Mouse (Mus musculus) heart, embryonic 10.5 days (tissue): Measurements from ENCODE around the gene Olfr615. TPM values are rescaled to one million over a fixed set of nuclear protein-coding genes. Genes with fewer than 3 reads are reported as not detected.

ENCODE experiments used
- microRNA-seq: library from miRNA; unstranded; fragments of <30 nt; microRNA quantifications from one replicate; pipeline ENCODE4, GENCODE M21; 2017
- polyA plus RNA-seq: library from polyadenylated mRNA; unstranded; fragments of >200 nt; fragmentation: Nextera tagmentation; extraction: Ambion mirVana; gene quantifications from 2 replicates; pipeline ENCODE4 v1.2.1, GENCODE M21; 2016

Olfr615 gene
- polyA plus RNA-seq, 1 experiment from 2014 or later: not detected

Small RNA genes lying within 50 kb of the gene (microRNA-seq; reads per million reads assigned to microRNA genes)
- gene Gm26506: not detected

Other genes starting within 250 kb of the Olfr615 start
- gene Olfr597, start 239.8 kb upstream of the Olfr615 start, polyA plus RNA-seq: not detected in 2 replicates
- gene Olfr598, start 232.5 kb upstream of the Olfr615 start, polyA plus RNA-seq: not detected in 2 replicates
- gene Olfr599, start 220.2 kb upstream of the Olfr615 start, polyA plus RNA-seq: not detected in 2 replicates
- gene Olfr600, start 206.4 kb upstream of the Olfr615 start, polyA plus RNA-seq: not detected in 2 replicates
- gene Olfr601, start 193.4 kb upstream of the Olfr615 start, polyA plus RNA-seq: not detected in 2 replicates
- gene Olfr603, start 169.9 kb upstream of the Olfr615 start, polyA plus RNA-seq: not detected in 2 replicates
- gene Usp17lc, start 141.0 kb upstream of the Olfr615 start, polyA plus RNA-seq: not detected in 2 replicates
- not detected in 2 replicates for gene Olfr605, start 110.6 kb upstream of the Olfr615 start, polyA plus RNA-seq
- not detected in 2 replicates for gene Olfr606, start 107.0 kb upstream of the Olfr615 start, polyA plus RNA-seq
- gene Olfr607, start 91.9 kb upstream of the Olfr615 start, polyA plus RNA-seq: not detected in 2 replicates
- gene Olfr608, start 86.2 kb upstream of the Olfr615 start, polyA plus RNA-seq: 0.14 TPM in 1 of 2 replicates, not detected in the other
- not detected in 2 replicates for gene Olfr609, start 58.0 kb upstream of the Olfr615 start, polyA plus RNA-seq
- not detected in 2 replicates for gene Olfr610, start 44.0 kb upstream of the Olfr615 start, polyA plus RNA-seq
- gene Olfr611, start 35.2 kb upstream of the Olfr615 start, polyA plus RNA-seq: not detected in 2 replicates
- not detected in 2 replicates for gene Olfr612, start 13.4 kb upstream of the Olfr615 start, polyA plus RNA-seq
- not detected in 2 replicates for gene Olfr613, start 8.0 kb upstream of the Olfr615 start, polyA plus RNA-seq
- gene Olfr616, start 13.1 kb downstream of the Olfr615 start, polyA plus RNA-seq: not detected in 2 replicates
- not detected in 2 replicates for gene Olfr617, start 17.0 kb downstream of the Olfr615 start, polyA plus RNA-seq
- not detected in 2 replicates for gene Olfr618, start 34.0 kb downstream of the Olfr615 start, polyA plus RNA-seq
- not detected in 2 replicates for gene Olfr619, start 44.5 kb downstream of the Olfr615 start, polyA plus RNA-seq
- gene Olfr620, start 56.5 kb downstream of the Olfr615 start, polyA plus RNA-seq: not detected in 2 replicates
- not detected in 2 replicates for gene Olfr622, start 86.6 kb downstream of the Olfr615 start, polyA plus RNA-seq
- not detected in 2 replicates for gene Olfr623, start 107.6 kb downstream of the Olfr615 start, polyA plus RNA-seq
- gene Olfr624, start 115.1 kb downstream of the Olfr615 start, polyA plus RNA-seq: not detected in 2 replicates
- gene Olfr625-ps1, start 126.6 kb downstream of the Olfr615 start, polyA plus RNA-seq: not detected in 2 replicates
- gene Olfr243, start 158.6 kb downstream of the Olfr615 start, polyA plus RNA-seq: not detected in 2 replicates
- gene Olfr628, start 174.3 kb downstream of the Olfr615 start, polyA plus RNA-seq: not detected in 2 replicates
- not detected in 2 replicates for gene Olfr629, start 188.9 kb downstream of the Olfr615 start, polyA plus RNA-seq
- not detected in 2 replicates for gene Olfr630, start 201.3 kb downstream of the Olfr615 start, polyA plus RNA-seq
- not detected in 2 replicates for gene Olfr69, start 215.5 kb downstream of the Olfr615 start, polyA plus RNA-seq
- gene Olfr68, start 223.6 kb downstream of the Olfr615 start, polyA plus RNA-seq: not detected in 2 replicates
- not detected in 2 replicates for gene Olfr67, start 235.7 kb downstream of the Olfr615 start, polyA plus RNA-seq